Mouse (Mus musculus): ENCODE measurements around the gene Ifrd2. TPM values are rescaled to one million over a fixed set of nuclear protein-coding genes. Genes with fewer than 3 reads are reported as not detected.

Gene Ifrd2
- polyA plus RNA-seq, 1 experiment from 2014 or later, result 55.8 TPM

- Histone ChIP-seq H3K4me1 (peaks cover 55% of the 10 kb centered on the region), H3K9me3 (replicated peaks) (no peaks in the 10 kb centered on the region), H3K4me2 (peak overlapping the region; percentile 93; the same call in 1 of the 2 replicates), H3K9ac (no peak overlapping the region), H3K27ac (peak overlapping the region; percentile 96), H3K27me3 (no peaks in the 10 kb centered on the region), H3K4me3 (replicated peaks) (peak overlapping the region; percentile 71; the same call in 1 of the 2 replicates), H3K36me3 (peaks cover 24% of the 10 kb centered on the region)
- WGBS, result 95% methylated on average over 14 of the region's 14 CpGs
- no peak for ATAC-seq (replicated peaks; ENCODE audit: low FRiP score)
These were observed 8.2 kb upstream of the Ifrd2 start for GRCm38 (mm10) chr9:107579023-107579900.

- peaks cover 21% of the 10 kb centered on the region for H3K36me3 ChIP-seq
- H3K4me1 ChIP-seq, result peaks cover 52% of the 10 kb centered on the region
- peak within 1 kb of the TSS; percentile 96 for H3K27ac ChIP-seq
- H3K4me2 ChIP-seq, result peak within 1 kb of the TSS; percentile 93
- no peaks in the 10 kb centered on the region for H3K27me3 ChIP-seq
- peak within 1 kb of the TSS; percentile 73 for H3K9ac ChIP-seq
- no peaks in the 10 kb centered on the region for H3K9me3 ChIP-seq (replicated peaks)
- under 1% methylated on average over 32 of the region's 32 CpGs for WGBS
- ATAC-seq (replicated peaks; ENCODE audit: low FRiP score), result peak; percentile 68
- H3K4me3 ChIP-seq (replicated peaks), result peak within 1 kb of the TSS; percentile 71
These were observed 6.7 kb upstream of the Ifrd2 start, which contains the start of gene Hyal3 for GRCm38 (mm10) chr9:107580501-107581317. Gene Hyal3, plus strand, starts transcription at chr9:107580818.

GRCm38 (mm10) chr9:107581584-107581983 is 5.9 kb upstream of the Ifrd2 start:
- ATAC-seq (replicated peaks; ENCODE audit: low FRiP score), result no peak
- no peaks in the 10 kb centered on the region for H3K27me3 ChIP-seq

GRCm38 (mm10) chr9:107582509-107583062 is 4.9 kb upstream of the Ifrd2 start:
- no peaks in the 10 kb centered on the region for H3K27me3 ChIP-seq
- H3K4me3 ChIP-seq (replicated peaks), result no peak overlapping the region
- ATAC-seq (replicated peaks; ENCODE audit: low FRiP score), result no peak
- H3K9me3 ChIP-seq (replicated peaks), result no peaks in the 10 kb centered on the region
- peaks cover 39% of the 10 kb centered on the region for H3K4me1 ChIP-seq
- no peak overlapping the region for H3K9ac ChIP-seq
- H3K36me3 ChIP-seq, result peaks cover 21% of the 10 kb centered on the region
- 0 out of 2 replicates have a peak overlapping the region, but pooled peaks have one; percentile 93 for H3K4me2 ChIP-seq
- no peak overlapping the region for H3K27ac ChIP-seq
- 92% methylated on average over 7 of the region's 7 CpGs for WGBS

More at GRCm38 (mm10) chr9:107581584-107581983, 5.9 kb upstream of the Ifrd2 start:
- peaks cover 21% of the 10 kb centered on the region for H3K36me3 ChIP-seq
- H3K4me2 ChIP-seq, result peak overlapping the region; percentile 93
- H3K27ac ChIP-seq, result peak overlapping the region; percentile 96
- 75% methylated on average over 4 of the region's 4 CpGs for WGBS
- H3K4me1 ChIP-seq, result peaks cover 43% of the 10 kb centered on the region
- peak overlapping the region; percentile 71 for H3K4me3 ChIP-seq (replicated peaks)
- peak overlapping the region; percentile 73 for H3K9ac ChIP-seq
- H3K9me3 ChIP-seq (replicated peaks), result no peaks in the 10 kb centered on the region

GRCm38 (mm10) chr9:107583174-107583573 is 4.3 kb upstream of the Ifrd2 start:
- Histone ChIP-seq H3K4me1 (peaks cover 36% of the 10 kb centered on the region), H3K4me3 (replicated peaks) (no peak overlapping the region), H3K9me3 (replicated peaks) (no peaks in the 10 kb centered on the region), H3K27ac (no peak overlapping the region), H3K27me3 (no peaks in the 10 kb centered on the region), H3K36me3 (peaks cover 21% of the 10 kb centered on the region), H3K9ac (no peak overlapping the region), H3K4me2 (no peak overlapping the region)
- ATAC-seq (replicated peaks; ENCODE audit: low FRiP score), result no peak
- WGBS, result 92% methylated on average over 14 of the region's 14 CpGs

GRCm38 (mm10) chr9:107586504-107586903 is 938 bp upstream of the Ifrd2 start:
- Histone ChIP-seq H3K27ac (no peak overlapping the region), H3K36me3 (peaks cover 40% of the 10 kb centered on the region), H3K4me3 (replicated peaks) (no peak overlapping the region), H3K4me1 (peaks cover 31% of the 10 kb centered on the region), H3K9ac (no peak overlapping the region), H3K27me3 (no peaks in the 10 kb centered on the region), H3K9me3 (replicated peaks) (no peaks in the 10 kb centered on the region), H3K4me2 (no peak overlapping the region)
- ATAC-seq (replicated peaks; ENCODE audit: low FRiP score), result no peak
- 91% methylated on average over 5 of the region's 5 CpGs for WGBS

- Histone ChIP-seq H3K27ac (peak overlapping the region; percentile 29; the same call in 1 of the 2 replicates), H3K4me2 (peak overlapping the region; percentile 82), H3K9ac (peak overlapping the region; percentile 63), H3K4me3 (replicated peaks) (peak overlapping the region; percentile 83), H3K9me3 (replicated peaks) (no peaks in the 10 kb centered on the region), H3K36me3 (peaks cover 51% of the 10 kb centered on the region), H3K27me3 (no peaks in the 10 kb centered on the region), H3K4me1 (peaks cover 20% of the 10 kb centered on the region)
- no peak for ATAC-seq (replicated peaks; ENCODE audit: low FRiP score)
- WGBS, result 2% methylated on average over 33 of the region's 33 CpGs
These were observed 594 bp downstream of the Ifrd2 start for GRCm38 (mm10) chr9:107587833-107588639.

GRCm38 (mm10) chr9:107590058-107590772 is 2.8 kb downstream of the Ifrd2 start:
- peaks cover 20% of the 10 kb centered on the region for H3K4me1 ChIP-seq
- H3K27ac ChIP-seq, result no peak overlapping the region
- no peak for ATAC-seq (replicated peaks; ENCODE audit: low FRiP score)
- H3K4me3 ChIP-seq (replicated peaks), result no peak overlapping the region
- H3K9ac ChIP-seq, result no peak overlapping the region
- peaks cover 55% of the 10 kb centered on the region for H3K36me3 ChIP-seq
- WGBS, result 84% methylated on average over 25 of the region's 25 CpGs
- no peak overlapping the region; the same call in 1 of the 2 replicates for H3K4me2 ChIP-seq
- H3K27me3 ChIP-seq, result no peaks in the 10 kb centered on the region
- H3K9me3 ChIP-seq (replicated peaks), result no peaks in the 10 kb centered on the region

- no peaks in the 10 kb centered on the region for H3K9me3 ChIP-seq (replicated peaks)
- H3K9ac ChIP-seq, result no peak overlapping the region
- H3K27me3 ChIP-seq, result no peaks in the 10 kb centered on the region
- no peak overlapping the region for H3K4me3 ChIP-seq (replicated peaks)
- no peak overlapping the region for H3K27ac ChIP-seq
- 96% methylated on average over 6 of the region's 6 CpGs for whole genome bisulfite sequencing
- H3K4me1 ChIP-seq, result peaks cover 20% of the 10 kb centered on the region
- no peak for ATAC-seq (replicated peaks; ENCODE audit: low FRiP score)
- no peak overlapping the region for H3K4me2 ChIP-seq
- H3K36me3 ChIP-seq, result peaks cover 57% of the 10 kb centered on the region
These were observed 3.3 kb downstream of the Ifrd2 start for GRCm38 (mm10) chr9:107590773-107591060.

- 89% methylated on average over 11 of the region's 11 CpGs for WGBS
- H3K36me3 ChIP-seq, result peaks cover 62% of the 10 kb centered on the region
- H3K9ac ChIP-seq, result no peak overlapping the region
- H3K4me1 ChIP-seq, result peaks cover 10% of the 10 kb centered on the region
- no peak overlapping the region for H3K4me3 ChIP-seq (replicated peaks)
- no peaks in the 10 kb centered on the region for H3K27me3 ChIP-seq
- H3K4me2 ChIP-seq, result no peak overlapping the region
- H3K27ac ChIP-seq, result no peak overlapping the region
- no peaks in the 10 kb centered on the region for H3K9me3 ChIP-seq (replicated peaks)
- ATAC-seq (replicated peaks; ENCODE audit: low FRiP score), result no peak
These were observed 5.9 kb downstream of the Ifrd2 start for GRCm38 (mm10) chr9:107593101-107593976.
